Mouse (Mus musculus) intestine, embryonic 14.5 days (tissue): ENCODE measurements around the gene Sema4a. TPM values are rescaled to one million over a fixed set of nuclear protein-coding genes. Genes with fewer than 3 reads are reported as not detected.

Experiments
- ATAC-seq: fragments of 200-750 bp; cut with Nextera tagmentation; replicated peaks from 2 replicates; pipeline ENCODE4 v1.8.0; 2017; ENCODE audit warnings: low read depth, moderate number of reproducible peaks, moderate TSS enrichment, moderate library complexity; ENCODE audit not compliant: low FRiP score, low TSS enrichment
- DNase-seq: peaks from one replicate; pipeline ENCODE4 v3.0.0-alpha.2; 2018; ENCODE audit warnings: low spot score
- H3K27ac ChIP-seq: fragments of 300-500 bp; sonication (generic); 2 replicates; pipeline ENCODE4 v1.5.1; 2014; ENCODE audit warnings: low read depth, mild to moderate bottlenecking, control low read depth
- H3K27me3 ChIP-seq: fragments of 300-500 bp; sonication (generic); replicated peaks from 2 replicates; pipeline ENCODE4 v1.6.1; 2014; ENCODE audit warnings: low read length, control low read depth; ENCODE audit not compliant: control insufficient read depth, insufficient read depth
- H3K36me3 ChIP-seq: fragments of 300-500 bp; sonication (generic); 2 replicates; pipeline ENCODE4 v1.6.1; 2014; ENCODE audit warnings: low read length, control low read depth; ENCODE audit not compliant: control insufficient read depth, insufficient read depth
- H3K4me1 ChIP-seq: fragments of 300-500 bp; sonication (generic); replicated peaks from 2 replicates; pipeline ENCODE4 v1.6.1; 2014; ENCODE audit warnings: low read length, control low read depth, mixed read lengths; ENCODE audit not compliant: control insufficient read depth, insufficient read depth
- H3K4me2 ChIP-seq: fragments of 300-500 bp; sonication (generic); 2 replicates; pipeline ENCODE4 v1.6.1; 2014; ENCODE audit warnings: low read length
- H3K4me3 ChIP-seq: fragments of 300-500 bp; sonication (generic); 2 replicates; pipeline ENCODE4 v1.5.1; 2014; ENCODE audit warnings: low read depth, low read length, control low read depth, mixed read lengths
- H3K9ac ChIP-seq: fragments of 300-500 bp; sonication (generic); 2 replicates; pipeline ENCODE4 v1.6.1; 2014; ENCODE audit warnings: mild to moderate bottlenecking, low read length
- H3K9me3 ChIP-seq: fragments of 300-500 bp; sonication (generic); 2 replicates; pipeline ENCODE4 v1.6.1; 2016; ENCODE audit warnings: low read length, control low read depth; ENCODE audit not compliant: control insufficient read depth
- WGBS: fragments of 180-500 bp; shearing (Covaris S2); extraction: QIAGEN DNeasy Blood & Tissue Kit; methylation state at CpG from one replicate; pipeline ENCODE4 v1.1.7; 2014; 5-methylcytosine and 5-hydroxymethylcytosine counted together
- polyA plus RNA-seq: library from polyadenylated mRNA; unstranded; fragments of >200 nt; fragmentation: Nextera tagmentation; extraction: Ambion mirVana; gene quantifications from 2 replicates; pipeline ENCODE4 v1.2.1, GENCODE M21; 2014

The Sema4a gene
- 11.1 and 13.3 TPM in 2 replicates for polyA plus RNA-seq

GRCm38 (mm10) chr3:88460983-88461696 is at the start of gene Sema4a:
TSS of gene Sema4a (minus strand) at chr3:88461182.
- Histone ChIP-seq H3K4me3 (no peak within 1 kb of the TSS), H3K9me3 (no peaks in the 10 kb centered on the region), H3K27ac (no peak within 1 kb of the TSS), H3K9ac (no peak within 1 kb of the TSS), H3K36me3 (no peaks in the 10 kb centered on the region), H3K27me3 (no peaks in the 10 kb centered on the region), H3K4me1 (peaks cover 9% of the 10 kb centered on the region), H3K4me2 (no peak within 1 kb of the TSS)
- no peak for DNase-seq
- ATAC-seq, result no peak
- WGBS, result 46% methylated on average over 12 of the region's 12 CpGs

- ATAC-seq, result peak; percentile 95
Observed at GRCm38 (mm10) chr3:88509692-88510420, 48.9 kb upstream of the Sema4a start, which contains the start of gene Lmna. TSS of gene Lmna (minus strand) at chr3:88509956.

GRCm38 (mm10) chr3:88509250-88509649 is 48.3 kb upstream of the Sema4a start:
- Histone ChIP-seq H3K4me1 (peaks cover 22% of the 10 kb centered on the region), H3K9ac (peak overlapping the region; percentile 54)
- 65% methylated on average over 3 of the region's 3 CpGs for WGBS

More at GRCm38 (mm10) chr3:88509692-88510420, 48.9 kb upstream of the Sema4a start, which contains the start of gene Lmna:
- Histone ChIP-seq H3K4me1 (peaks cover 22% of the 10 kb centered on the region), H3K4me2 (peak within 1 kb of the TSS; percentile 62), H3K9ac (peak within 1 kb of the TSS; percentile 54), H3K27ac (peak within 1 kb of the TSS; percentile 94), H3K9me3 (no peaks in the 10 kb centered on the region), H3K4me3 (peak within 1 kb of the TSS; percentile 43), H3K27me3 (no peaks in the 10 kb centered on the region), H3K36me3 (no peaks in the 10 kb centered on the region)
- DNase-seq, result peak; percentile 95
- WGBS, result 2% methylated on average over 31 of the region's 31 CpGs

GRCm38 (mm10) chr3:88505765-88506164 is 44.8 kb upstream of the Sema4a start:
- no peaks in the 10 kb centered on the region for H3K27me3 ChIP-seq
- no peak overlapping the region for H3K4me3 ChIP-seq
- no peak overlapping the region for H3K9ac ChIP-seq
- DNase-seq (no peak), ATAC-seq (no peak)
- 48% methylated on average over 7 of the region's 7 CpGs for WGBS
- no peaks in the 10 kb centered on the region for H3K9me3 ChIP-seq
- H3K36me3 ChIP-seq, result no peaks in the 10 kb centered on the region
- no peak overlapping the region for H3K27ac ChIP-seq
- peaks cover 31% of the 10 kb centered on the region for H3K4me1 ChIP-seq
- H3K4me2 ChIP-seq, result no peak overlapping the region

More at GRCm38 (mm10) chr3:88509250-88509649, 48.3 kb upstream of the Sema4a start:
- DNase-seq, result no peak
- Histone ChIP-seq H3K27ac (peak overlapping the region; percentile 94), H3K4me3 (peak overlapping the region; percentile 43; the same call in 1 of the 2 replicates), H3K9me3 (no peaks in the 10 kb centered on the region), H3K27me3 (no peaks in the 10 kb centered on the region), H3K4me2 (peak overlapping the region; percentile 62), H3K36me3 (no peaks in the 10 kb centered on the region)
- ATAC-seq, result no peak; the same call in 1 of the 2 replicates

- Histone ChIP-seq H3K4me2 (no peak overlapping the region), H3K36me3 (no peaks in the 10 kb centered on the region), H3K9me3 (no peaks in the 10 kb centered on the region), H3K27me3 (no peaks in the 10 kb centered on the region), H3K27ac (no peak overlapping the region), H3K4me1 (peaks cover 29% of the 10 kb centered on the region), H3K4me3 (no peak overlapping the region), H3K9ac (no peak overlapping the region)
- ATAC-seq, result no peak
- 73% methylated on average over 6 of the region's 6 CpGs for WGBS
- DNase-seq, result no peak
Observed at GRCm38 (mm10) chr3:88505081-88505480, 44.1 kb upstream of the Sema4a start.

GRCm38 (mm10) chr3:88503881-88504746 is 43.1 kb upstream of the Sema4a start:
- no peak for ATAC-seq
- no peak for DNase-seq
- no peak overlapping the region for H3K4me3 ChIP-seq
- no peak overlapping the region for H3K9ac ChIP-seq
- no peaks in the 10 kb centered on the region for H3K36me3 ChIP-seq
- peak overlapping the region; percentile 62; the same call in 1 of the 2 replicates for H3K27ac ChIP-seq
- peaks cover 22% of the 10 kb centered on the region for H3K4me1 ChIP-seq
- H3K4me2 ChIP-seq, result no peak overlapping the region
- WGBS, result 49% methylated on average over 8 of the region's 8 CpGs
- no peaks in the 10 kb centered on the region for H3K27me3 ChIP-seq
- H3K9me3 ChIP-seq, result no peaks in the 10 kb centered on the region

- no peaks in the 10 kb centered on the region for H3K27me3 ChIP-seq
- ATAC-seq (no peak), DNase-seq (no peak)
- 22% methylated on average over 4 of the region's 4 CpGs for WGBS
- H3K27ac ChIP-seq, result peak overlapping the region; percentile 62; the same call in 1 of the 2 replicates
- H3K4me3 ChIP-seq, result peak overlapping the region; percentile 70; the same call in 1 of the 2 replicates
- H3K9me3 ChIP-seq, result no peaks in the 10 kb centered on the region
- no peak overlapping the region for H3K9ac ChIP-seq
- no peaks in the 10 kb centered on the region for H3K36me3 ChIP-seq
- peaks cover 21% of the 10 kb centered on the region for H3K4me1 ChIP-seq
- peak overlapping the region; percentile 97 for H3K4me2 ChIP-seq
Observed at GRCm38 (mm10) chr3:88503505-88503863, 42.5 kb upstream of the Sema4a start.
